Mouse (Mus musculus): ENCODE data around the gene Prepl. TPM values are rescaled to one million over a fixed set of nuclear protein-coding genes. Genes with fewer than 3 reads are reported as not detected.

Gene Prepl
- polyA plus RNA-seq, 1 experiment: 16.7 TPM

- TF ChIP-seq POLR2A (IDR thresholded peaks at IDR 0.05; ENCODE audit: borderline replicate concordance, low read depth, low read length): no peak
- TF ChIP-seq CTCF (IDR thresholded peaks at IDR 0.05; ENCODE audit: low read depth, low read length): no peak
- H3K4me1 ChIP-seq (ENCODE audit: control insufficient read depth, insufficient read depth, low read length): peaks cover 6% of the 10 kb centered on the region
- H3K27ac ChIP-seq (ENCODE audit: insufficient read depth, low read depth, low read length): no peak overlapping the region
- H3K4me3 ChIP-seq (ENCODE audit: insufficient read depth, low read length): no peak overlapping the region
Observed at GRCm38 (mm10) chr17:85013485-85013884, 76.6 kb downstream of the Prepl start.

Other genes starting within 250 kb of the Prepl start
- 38.7 and 40.2 TPM in 2 replicates for gene Ppm1b, start 133.5 kb downstream of the Prepl start, polyA plus RNA-seq (2012; ENCODE audit: insufficient read depth, insufficient read length, missing spikeins)
- gene Slc3a1, start 61.9 kb downstream of the Prepl start, polyA plus RNA-seq (2012; ENCODE audit: insufficient read depth, insufficient read length, missing spikeins): 0.32 TPM in 1 of 2 replicates, not detected in the other
- gene Camkmt, start 311 bp upstream of the Prepl start, polyA plus RNA-seq (2012; ENCODE audit: insufficient read depth, insufficient read length, missing spikeins): 10.8 and 11.8 TPM in 2 replicates

Data from bone marrow macrophage, adult 2 months (primary cell).